Mouse (Mus musculus) urinary bladder, postnatal 4 days (tissue): ENCODE measurements around the gene Vmn2r104.

Experiments
- DNase-seq, 2 experiments: peaks; one replicate each; pipeline ENCODE4 v3.0.0; 2021 to 2022; ENCODE audit warnings: low spot score in 2 of 2

Gene Vmn2r104

DNA sequence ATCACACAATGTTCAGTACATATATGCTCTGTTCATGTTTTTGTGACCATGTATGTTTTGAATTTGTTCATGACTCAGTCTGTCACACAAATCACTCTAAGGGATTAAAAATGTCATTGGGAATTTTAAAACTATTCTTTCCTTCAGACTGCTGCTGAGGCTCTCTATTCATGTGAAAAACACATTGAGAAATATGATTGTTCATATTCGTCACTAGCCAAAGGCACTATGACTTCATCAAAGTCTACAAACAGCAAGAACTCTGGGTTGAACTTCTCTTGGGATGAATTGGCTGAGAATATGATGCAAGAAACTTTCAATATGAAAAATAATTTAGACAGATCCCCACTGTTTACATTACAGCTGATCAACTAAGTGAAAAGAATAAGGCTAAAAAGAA lies at the start of gene Vmn2r104:
TSS of gene Vmn2r104 (minus strand) at position 101 of the 400 bp plus-strand sequence.
- no peak for DNase-seq

DNA sequence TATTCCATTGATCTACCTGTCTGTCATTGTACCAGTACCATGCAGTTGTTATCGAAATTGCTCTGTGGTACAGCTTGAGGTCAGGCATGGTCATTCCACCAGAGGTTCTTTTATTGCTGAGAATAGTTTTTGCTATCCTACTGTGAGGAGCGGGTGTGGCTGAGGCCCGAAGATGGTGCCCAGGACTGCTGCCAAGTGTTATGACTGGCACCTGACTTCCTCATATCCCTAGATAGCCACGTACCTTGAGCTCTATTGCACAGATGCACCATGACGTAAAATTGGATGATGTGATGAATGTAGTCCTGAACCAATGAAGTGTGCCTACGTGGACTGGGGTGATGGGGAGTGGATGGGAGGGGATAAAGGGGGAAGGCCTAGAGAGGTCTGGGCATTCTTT lies 26.0 kb upstream of the Vmn2r104 start:
- no peak for DNase-seq

DNA sequence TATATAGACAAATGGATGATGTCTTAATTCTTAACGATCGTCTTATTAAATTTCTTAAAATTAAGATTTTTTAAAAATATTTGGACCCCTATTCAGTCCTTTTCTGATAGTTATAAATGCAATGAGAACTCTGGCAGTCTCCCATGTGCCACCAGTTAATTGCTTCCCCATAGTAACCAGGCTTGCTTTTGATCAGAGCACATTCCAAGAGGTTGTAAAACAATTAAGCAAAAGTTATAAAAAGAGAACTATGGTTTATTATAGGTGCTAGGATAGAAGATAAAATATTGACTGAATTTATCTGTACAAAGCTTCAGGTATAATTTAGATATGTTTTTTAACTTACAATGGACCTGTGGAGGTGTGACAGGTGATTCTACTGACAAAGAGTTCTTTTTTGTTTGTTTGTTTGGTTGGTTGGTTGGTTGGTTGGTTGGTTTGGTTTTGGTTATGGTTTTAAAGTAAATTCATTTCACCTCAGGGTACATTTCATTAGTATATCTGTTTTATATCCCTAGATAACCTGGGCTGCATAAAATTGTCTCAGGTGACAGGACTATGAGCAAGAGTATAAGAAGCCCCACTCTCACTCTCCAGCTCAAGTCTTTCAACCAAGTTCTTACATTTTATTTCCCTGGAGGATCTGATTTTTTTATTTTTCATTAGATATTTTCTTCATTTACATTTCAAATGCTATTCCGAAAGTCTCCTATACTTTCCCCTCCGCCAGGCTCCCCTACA lies 23.7 kb upstream of the Vmn2r104 start:
- no peak for DNase-seq
